Mouse (Mus musculus): ENCODE results near the gene P3h4. TPM values are rescaled to one million over a fixed set of nuclear protein-coding genes. Genes with fewer than 3 reads are reported as not detected.
A peak's percentile ranks its signal among the peaks of the same experiment; 100 is the strongest.

The P3h4 gene
- polyA plus RNA-seq, 1 experiment from 2014 or later, result 69.1 TPM

DNA sequence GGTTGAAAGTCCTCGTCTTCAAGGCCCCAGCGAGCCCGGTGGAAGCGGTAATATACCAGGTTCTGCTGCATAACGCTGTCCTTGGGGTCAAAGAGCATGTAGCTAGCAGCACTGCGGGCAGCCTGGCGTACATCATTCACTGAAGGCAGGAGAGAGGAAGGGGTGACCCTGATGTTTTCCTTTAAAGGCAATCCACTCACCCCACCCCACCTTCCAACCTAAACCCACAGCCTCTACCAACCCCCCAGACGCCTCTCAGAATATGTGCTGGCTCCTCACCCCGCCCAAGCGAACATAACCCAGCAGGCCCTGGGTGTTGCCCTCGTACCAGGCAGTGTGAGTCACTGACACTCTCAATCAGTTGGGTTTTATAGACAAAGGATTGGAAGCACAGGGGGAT is 2.9 kb downstream of the P3h4 start:
- H3K9me3 ChIP-seq (ENCODE audit: low read length), result no peaks in the 10 kb centered on the region
- no peak overlapping the region for H3K4me3 ChIP-seq (ENCODE audit: low read length)
- ATAC-seq (ENCODE audit: low FRiP score, low TSS enrichment), result no peak
- H3K27me3 ChIP-seq (ENCODE audit: insufficient read depth, low read length), result no peaks in the 10 kb centered on the region
- peaks cover 38% of the 10 kb centered on the region for H3K4me1 ChIP-seq (ENCODE audit: insufficient read depth, low read length)
- H3K27ac ChIP-seq (ENCODE audit: low read length), result no peak overlapping the region
- H3K4me2 ChIP-seq (replicated peaks; ENCODE audit: low read depth, low read length), result peak overlapping the region; percentile 88; the same call in 1 of the 2 replicates
- H3K36me3 ChIP-seq (ENCODE audit: insufficient read depth, low read length), result peaks cover 21% of the 10 kb centered on the region; the same call in 1 of the 2 replicates
- no peak overlapping the region for H3K9ac ChIP-seq (replicated peaks; ENCODE audit: low read length)
- 58% methylated on average over 11 of the region's 11 CpGs for WGBS

- Histone ChIP-seq H3K9me3 (ENCODE audit: low read length) (no peaks in the 10 kb centered on the region), H3K9ac (replicated peaks; ENCODE audit: low read length) (no peak overlapping the region), H3K4me1 (ENCODE audit: insufficient read depth, low read length) (peaks cover 24% of the 10 kb centered on the region), H3K27me3 (ENCODE audit: insufficient read depth, low read length) (no peaks in the 10 kb centered on the region), H3K4me2 (replicated peaks; ENCODE audit: low read depth, low read length) (no peak overlapping the region), H3K36me3 (ENCODE audit: insufficient read depth, low read length) (peaks cover 21% of the 10 kb centered on the region; the same call in 1 of the 2 replicates), H3K4me3 (ENCODE audit: low read length) (no peak overlapping the region), H3K27ac (ENCODE audit: low read length) (no peak overlapping the region)
- ATAC-seq (ENCODE audit: low FRiP score, low TSS enrichment), result no peak
- 94% methylated on average over 3 of the region's 3 CpGs for WGBS
Observed at GRCm38 (mm10) chr11:100409686-100410085, 5.0 kb downstream of the P3h4 start.

- Histone ChIP-seq H3K4me3 (ENCODE audit: low read length) (no peak overlapping the region), H3K9me3 (ENCODE audit: low read length) (no peaks in the 10 kb centered on the region), H3K4me2 (replicated peaks; ENCODE audit: low read depth, low read length) (no peak overlapping the region), H3K27ac (ENCODE audit: low read length) (no peak overlapping the region), H3K4me1 (ENCODE audit: insufficient read depth, low read length) (peaks cover 26% of the 10 kb centered on the region), H3K9ac (replicated peaks; ENCODE audit: low read length) (no peak overlapping the region), H3K27me3 (ENCODE audit: insufficient read depth, low read length) (no peaks in the 10 kb centered on the region), H3K36me3 (ENCODE audit: insufficient read depth, low read length) (peaks cover 21% of the 10 kb centered on the region; the same call in 1 of the 2 replicates)
- ATAC-seq (ENCODE audit: low FRiP score, low TSS enrichment), result no peak
- 94% methylated on average over 12 of the region's 12 CpGs for WGBS
Observed at GRCm38 (mm10) chr11:100408835-100409462, 5.7 kb downstream of the P3h4 start.

GRCm38 (mm10) chr11:100408076-100408834 is 6.4 kb downstream of the P3h4 start:
- no peak overlapping the region for H3K9ac ChIP-seq (replicated peaks; ENCODE audit: low read length)
- no peak overlapping the region for H3K4me3 ChIP-seq (ENCODE audit: low read length)
- H3K36me3 ChIP-seq (ENCODE audit: insufficient read depth, low read length), result peaks cover 21% of the 10 kb centered on the region; the same call in 1 of the 2 replicates
- H3K27ac ChIP-seq (ENCODE audit: low read length), result no peak overlapping the region
- WGBS, result 40% methylated on average over 10 of the region's 10 CpGs
- ATAC-seq (ENCODE audit: low FRiP score, low TSS enrichment), result peak; percentile 55; the same call in 1 of the 2 replicates
- H3K4me1 ChIP-seq (ENCODE audit: insufficient read depth, low read length), result peaks cover 26% of the 10 kb centered on the region
- no peaks in the 10 kb centered on the region for H3K9me3 ChIP-seq (ENCODE audit: low read length)
- no peaks in the 10 kb centered on the region for H3K27me3 ChIP-seq (ENCODE audit: insufficient read depth, low read length)
- no peak overlapping the region for H3K4me2 ChIP-seq (replicated peaks; ENCODE audit: low read depth, low read length)

DNA sequence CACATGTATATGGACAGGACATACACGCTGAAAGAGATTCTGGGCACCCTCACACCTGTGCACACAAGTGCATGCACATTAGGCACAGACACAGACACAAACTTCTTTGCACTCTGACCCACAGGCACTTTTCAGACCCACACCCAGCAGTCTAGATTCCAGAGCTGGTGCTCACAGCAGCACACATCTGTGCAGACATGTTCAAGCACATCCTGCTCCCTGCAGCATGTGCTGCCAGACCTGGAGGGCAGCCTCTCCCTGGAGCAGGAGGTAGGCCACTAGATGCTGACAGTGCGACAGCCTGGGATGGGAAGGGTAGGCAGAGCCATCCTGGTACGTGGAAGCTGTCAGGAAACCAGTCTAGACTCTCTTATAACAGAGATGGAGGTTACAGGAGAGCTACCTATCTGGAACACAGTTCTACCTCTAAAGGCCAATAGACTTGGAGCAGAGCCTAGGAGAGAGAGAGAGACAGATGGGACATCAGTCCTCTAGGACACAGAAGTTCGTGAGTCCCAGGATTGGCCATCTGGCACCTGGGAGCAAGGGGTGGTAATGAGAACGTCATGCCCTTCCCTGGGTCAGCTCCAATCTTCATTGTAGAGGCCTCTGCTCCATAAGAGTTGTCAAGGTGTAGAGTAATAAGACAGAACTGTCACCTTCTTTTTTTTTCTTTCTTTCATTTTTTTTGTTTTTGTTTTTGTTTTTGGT is 7.5 kb downstream of the P3h4 start:
- Histone ChIP-seq H3K4me3 (ENCODE audit: low read length) (no peak overlapping the region), H3K9ac (replicated peaks; ENCODE audit: low read length) (no peak overlapping the region), H3K27ac (ENCODE audit: low read length) (no peak overlapping the region), H3K4me2 (replicated peaks; ENCODE audit: low read depth, low read length) (no peak overlapping the region), H3K9me3 (ENCODE audit: low read length) (no peaks in the 10 kb centered on the region), H3K36me3 (ENCODE audit: insufficient read depth, low read length) (peaks cover 21% of the 10 kb centered on the region; the same call in 1 of the 2 replicates), H3K27me3 (ENCODE audit: insufficient read depth, low read length) (no peaks in the 10 kb centered on the region), H3K4me1 (ENCODE audit: insufficient read depth, low read length) (peaks cover 26% of the 10 kb centered on the region)
- ATAC-seq (ENCODE audit: low FRiP score, low TSS enrichment), result no peak
- WGBS, result 86% methylated on average over 5 of the region's 5 CpGs

GRCm38 (mm10) chr11:100406273-100406672 is 8.4 kb downstream of the P3h4 start:
- Histone ChIP-seq H3K4me3 (ENCODE audit: low read length) (no peak overlapping the region), H3K9me3 (ENCODE audit: low read length) (no peaks in the 10 kb centered on the region), H3K9ac (replicated peaks; ENCODE audit: low read length) (no peak overlapping the region), H3K27ac (ENCODE audit: low read length) (no peak overlapping the region), H3K27me3 (ENCODE audit: insufficient read depth, low read length) (no peaks in the 10 kb centered on the region), H3K4me2 (replicated peaks; ENCODE audit: low read depth, low read length) (no peak overlapping the region), H3K36me3 (ENCODE audit: insufficient read depth, low read length) (peaks cover 21% of the 10 kb centered on the region; the same call in 1 of the 2 replicates), H3K4me1 (ENCODE audit: insufficient read depth, low read length) (peaks cover 25% of the 10 kb centered on the region)
- ATAC-seq (ENCODE audit: low FRiP score, low TSS enrichment), result no peak
- WGBS, result 84% methylated on average over 8 of the region's 8 CpGs

DNA sequence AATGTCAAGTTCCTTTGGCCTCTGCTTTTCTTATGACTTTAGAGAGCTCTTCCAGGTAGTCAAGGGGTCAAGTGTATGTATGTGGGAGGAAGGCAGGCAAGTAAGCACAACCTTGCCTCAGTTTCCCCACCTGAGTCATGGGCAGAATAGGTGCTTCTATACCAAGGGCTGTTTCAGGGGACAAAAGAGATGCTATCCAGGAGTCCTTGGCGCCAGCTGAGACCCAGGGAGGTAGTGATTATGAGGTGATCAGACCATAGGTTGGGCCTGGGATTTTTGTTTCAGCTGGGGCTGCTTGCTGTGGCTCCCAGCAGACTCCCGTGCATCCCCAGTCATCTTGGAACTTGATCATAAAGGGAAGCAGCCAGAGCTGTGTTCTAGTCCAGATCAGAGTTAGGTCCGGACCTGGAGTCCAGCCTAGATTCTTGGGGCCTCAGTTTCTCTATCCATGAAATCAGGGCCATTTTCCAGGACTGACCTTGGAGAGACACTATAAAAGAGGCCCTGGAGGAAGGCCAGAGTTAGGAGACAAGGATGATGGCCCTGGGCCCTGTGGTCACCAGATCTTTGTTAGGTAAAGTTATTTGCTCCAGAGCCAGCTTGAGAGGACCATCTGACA is 10.1 kb downstream of the P3h4 start:
- ATAC-seq (ENCODE audit: low FRiP score, low TSS enrichment), result no peak
- Histone ChIP-seq H3K4me3 (ENCODE audit: low read length) (no peak overlapping the region), H3K27ac (ENCODE audit: low read length) (no peak overlapping the region), H3K9ac (replicated peaks; ENCODE audit: low read length) (no peak overlapping the region), H3K36me3 (ENCODE audit: insufficient read depth, low read length) (peaks cover 12% of the 10 kb centered on the region; the same call in 1 of the 2 replicates), H3K4me1 (ENCODE audit: insufficient read depth, low read length) (peaks cover 25% of the 10 kb centered on the region), H3K4me2 (replicated peaks; ENCODE audit: low read depth, low read length) (no peak overlapping the region), H3K27me3 (ENCODE audit: insufficient read depth, low read length) (no peaks in the 10 kb centered on the region), H3K9me3 (ENCODE audit: low read length) (no peaks in the 10 kb centered on the region)
- 87% methylated on average over 3 of the region's 3 CpGs for WGBS

GRCm38 (mm10) chr11:100403445-100404134 is 11.0 kb downstream of the P3h4 start:
- Histone ChIP-seq H3K4me3 (ENCODE audit: low read length) (no peak overlapping the region), H3K27me3 (ENCODE audit: insufficient read depth, low read length) (no peaks in the 10 kb centered on the region), H3K4me2 (replicated peaks; ENCODE audit: low read depth, low read length) (no peak overlapping the region), H3K4me1 (ENCODE audit: insufficient read depth, low read length) (peaks cover 25% of the 10 kb centered on the region), H3K9me3 (ENCODE audit: low read length) (no peaks in the 10 kb centered on the region), H3K27ac (ENCODE audit: low read length) (0 out of 2 replicates have a peak overlapping the region, but pooled peaks have one; percentile 25), H3K36me3 (ENCODE audit: insufficient read depth, low read length) (peaks cover 3% of the 10 kb centered on the region; the same call in 1 of the 2 replicates), H3K9ac (replicated peaks; ENCODE audit: low read length) (no peak overlapping the region)
- 47% methylated on average over 10 of the region's 10 CpGs for WGBS
- no peak for ATAC-seq (ENCODE audit: low FRiP score, low TSS enrichment)

DNA sequence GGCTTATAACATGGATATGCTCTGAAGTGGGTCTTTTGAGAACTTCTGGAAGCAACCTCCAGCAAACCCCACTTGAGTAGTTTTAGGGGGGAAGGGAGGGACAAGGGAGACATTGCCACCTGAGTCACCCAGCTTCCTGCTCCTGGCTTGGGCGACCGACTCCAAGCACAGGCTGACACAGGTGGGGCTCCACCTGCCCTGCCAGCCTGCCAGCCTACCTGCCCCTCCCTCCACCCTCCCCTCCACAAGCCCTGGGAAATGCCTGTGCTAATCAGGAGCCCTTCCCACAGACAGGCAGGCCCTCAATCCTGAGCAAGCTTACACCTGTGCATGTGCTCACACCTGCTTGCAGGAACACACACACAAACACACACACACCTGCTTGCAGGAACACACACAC is 12.0 kb downstream of the P3h4 start:
- Histone ChIP-seq H3K9ac (replicated peaks; ENCODE audit: low read length) (no peak overlapping the region), H3K4me3 (ENCODE audit: low read length) (no peak overlapping the region), H3K27ac (ENCODE audit: low read length) (no peak overlapping the region), H3K36me3 (ENCODE audit: insufficient read depth, low read length) (no peaks in the 10 kb centered on the region), H3K27me3 (ENCODE audit: insufficient read depth, low read length) (no peaks in the 10 kb centered on the region), H3K4me1 (ENCODE audit: insufficient read depth, low read length) (peaks cover 25% of the 10 kb centered on the region), H3K4me2 (replicated peaks; ENCODE audit: low read depth, low read length) (no peak overlapping the region), H3K9me3 (ENCODE audit: low read length) (no peaks in the 10 kb centered on the region)
- 70% methylated on average over 2 of the region's 2 CpGs for WGBS
- ATAC-seq (ENCODE audit: low FRiP score, low TSS enrichment), result no peak

Data from kidney, embryonic 16.5 days (tissue).